Mouse (Mus musculus) forebrain, embryonic 13.5 days (tissue): ENCODE data around the gene Mpp5. TPM values are rescaled to one million over a fixed set of nuclear protein-coding genes. Genes with fewer than 3 reads are reported as not detected.

Source experiments
- ATAC-seq: fragments of 200-750 bp; cut with Nextera tagmentation; 2 replicates; pipeline ENCODE4 v1.8.0; 2017
- H3K27ac ChIP-seq: fragments of 300-500 bp; sonication (generic); 2 replicates; pipeline ENCODE4 v1.5.1; 2015; ENCODE audit warnings: inconsistent platforms, mild to moderate bottlenecking, moderate library complexity
- H3K27me3 ChIP-seq: fragments of 300-500 bp; sonication (generic); 2 replicates; pipeline ENCODE4 v1.6.1; 2015; ENCODE audit warnings: mild to moderate bottlenecking, inconsistent platforms
- H3K36me3 ChIP-seq: fragments of 300-500 bp; sonication (generic); 2 replicates; pipeline ENCODE4 v1.6.1; 2015; ENCODE audit warnings: mild to moderate bottlenecking, inconsistent platforms; ENCODE audit not compliant: poor library complexity, severe bottlenecking
- H3K4me1 ChIP-seq: fragments of 300-500 bp; sonication (generic); 2 replicates; pipeline ENCODE4 v1.6.1; 2015; ENCODE audit warnings: inconsistent platforms
- H3K4me2 ChIP-seq: fragments of 300-500 bp; sonication (generic); 2 replicates; pipeline ENCODE4 v1.6.1; 2015; ENCODE audit warnings: inconsistent platforms, mild to moderate bottlenecking, moderate library complexity
- H3K4me3 ChIP-seq: fragments of 300-500 bp; sonication (generic); 2 replicates; pipeline ENCODE4 v1.5.1; 2015; ENCODE audit warnings: mild to moderate bottlenecking, inconsistent platforms
- H3K9ac ChIP-seq: fragments of 300-500 bp; sonication (generic); 2 replicates; pipeline ENCODE4 v1.6.1; 2015; ENCODE audit warnings: mild to moderate bottlenecking, inconsistent platforms
- H3K9me3 ChIP-seq: fragments of 300-500 bp; sonication (generic); replicated peaks from 2 replicates; pipeline ENCODE4 v1.6.1; 2016; ENCODE audit warnings: inconsistent platforms
- WGBS: fragments of 180-500 bp; shearing (Covaris S2); methylation state at CpG from one replicate; pipeline ENCODE4 v1.1.7; 2015; 5-methylcytosine and 5-hydroxymethylcytosine counted together
- polyA plus RNA-seq: library from polyadenylated mRNA; unstranded; fragments of >200 nt; fragmentation: Nextera tagmentation; extraction: Ambion mirVana; gene quantifications from 2 replicates; pipeline ENCODE4 v1.2.1, GENCODE M21; 2015

Gene Mpp5
- polyA plus RNA-seq, 1 experiment from 2014 or later = 21.9 TPM

GRCm38 (mm10) chr12:78860921-78861495, 112.3 kb downstream of the Mpp5 start:
- Histone ChIP-seq H3K9me3 (no peaks in the 10 kb centered on the region), H3K4me3 (peak overlapping the region; percentile 91), H3K4me1 (peaks cover 33% of the 10 kb centered on the region), H3K27me3 (no peaks in the 10 kb centered on the region), H3K36me3 (peaks cover 6% of the 10 kb centered on the region), H3K27ac (peak overlapping the region; percentile 45), H3K4me2 (peak overlapping the region; percentile 95), H3K9ac (peak overlapping the region; percentile 93)
- under 1% methylated on average over 30 of the region's 30 CpGs for WGBS
- ATAC-seq = peak; percentile 6

DNA sequence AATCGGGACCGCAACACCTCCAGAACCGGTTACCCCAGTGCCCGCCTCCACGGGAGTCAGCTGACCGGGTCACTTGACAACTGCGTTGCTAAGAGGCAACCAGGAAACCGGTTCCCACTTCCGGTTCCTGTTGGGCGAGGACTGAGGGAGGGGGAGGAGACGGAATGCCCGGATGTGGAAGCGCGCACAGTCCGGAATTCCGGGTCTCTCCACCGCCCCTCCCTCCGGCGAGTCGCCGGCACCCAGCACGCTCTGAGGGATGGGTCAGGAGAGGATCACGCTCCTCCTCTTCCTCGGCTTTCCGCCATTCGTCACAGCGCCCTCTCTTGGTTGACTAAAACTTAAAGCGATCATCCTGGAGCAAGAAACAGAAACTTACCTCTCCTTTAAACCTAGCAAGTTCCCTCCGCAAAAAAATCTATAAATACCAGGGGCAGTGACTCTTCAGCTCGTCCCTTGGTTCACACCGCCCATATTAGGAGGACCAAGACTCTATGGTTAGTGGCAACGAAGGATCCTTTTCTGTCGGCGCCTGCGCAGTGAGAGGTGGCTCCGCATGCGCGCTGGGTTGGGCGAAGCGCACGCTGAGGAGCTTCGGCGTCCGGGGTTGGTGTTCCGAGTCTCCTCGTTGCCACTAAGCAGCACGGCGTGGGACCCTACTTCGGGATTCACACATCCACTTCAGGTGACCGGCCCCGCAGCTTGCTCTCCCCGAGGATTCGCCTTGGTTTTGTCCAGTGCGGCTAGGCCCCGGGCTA, 113.0 kb downstream of the Mpp5 start, which contains the start of the genes Atp6v1d and Eif2s1:
TSS of gene Atp6v1d (minus strand) at position 143 of the 758 bp plus-strand sequence.
TSS of gene Eif2s1 (plus strand) at position 324 of the 758 bp plus-strand sequence.
- peak within 1 kb of the TSS; percentile 95 for H3K4me2 ChIP-seq
- H3K9me3 ChIP-seq = no peaks in the 10 kb centered on the region
- peak within 1 kb of the TSS; percentile 93 for H3K9ac ChIP-seq
- H3K4me1 ChIP-seq = peaks cover 33% of the 10 kb centered on the region
- H3K4me3 ChIP-seq = peak within 1 kb of the TSS; percentile 91
- no peaks in the 10 kb centered on the region; the same call in 1 of the 2 replicates for H3K36me3 ChIP-seq
- no peaks in the 10 kb centered on the region for H3K27me3 ChIP-seq
- ATAC-seq = peak; percentile 100
- H3K27ac ChIP-seq = peak within 1 kb of the TSS; percentile 73
- under 1% methylated on average over 55 of the region's 55 CpGs for WGBS

GRCm38 (mm10) chr12:78862254-78862730, 113.6 kb downstream of the Mpp5 start:
- Histone ChIP-seq H3K36me3 (peaks cover 5% of the 10 kb centered on the region; the same call in 1 of the 2 replicates), H3K9me3 (no peaks in the 10 kb centered on the region), H3K27ac (peak overlapping the region; percentile 73), H3K9ac (peak overlapping the region; percentile 93), H3K4me1 (peaks cover 33% of the 10 kb centered on the region), H3K4me2 (peak overlapping the region; percentile 70), H3K4me3 (peak overlapping the region; percentile 91), H3K27me3 (no peaks in the 10 kb centered on the region)
- no peak for ATAC-seq
- WGBS = under 1% methylated on average over 22 of the region's 22 CpGs

DNA sequence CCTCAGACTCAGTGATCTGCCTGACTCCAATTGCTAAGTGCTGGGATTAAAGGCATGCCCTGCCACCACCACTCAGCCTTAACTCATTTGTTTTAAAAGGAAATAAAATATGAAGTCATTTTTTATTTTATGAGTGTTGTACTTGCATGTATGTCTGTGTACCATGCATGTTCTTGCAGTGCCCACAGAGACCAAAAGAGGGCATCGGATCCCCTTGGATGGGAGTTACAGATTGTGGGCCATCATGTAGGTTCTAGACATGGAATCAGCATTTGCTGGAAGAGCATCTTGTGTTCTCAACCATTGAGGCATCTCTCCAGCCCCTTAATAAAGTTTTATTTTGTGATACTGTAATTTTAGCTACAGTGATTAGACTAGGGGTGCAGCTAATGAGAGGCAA, 116.7 kb downstream of the Mpp5 start:
- no peak overlapping the region for H3K9ac ChIP-seq
- no peaks in the 10 kb centered on the region for H3K27me3 ChIP-seq
- WGBS = 96% methylated on average over 1 of the region's 1 CpGs
- peaks cover 22% of the 10 kb centered on the region for H3K36me3 ChIP-seq
- H3K4me1 ChIP-seq = peaks cover 22% of the 10 kb centered on the region
- no peak for ATAC-seq
- no peak overlapping the region for H3K4me3 ChIP-seq
- H3K4me2 ChIP-seq = no peak overlapping the region
- H3K9me3 ChIP-seq = no peaks in the 10 kb centered on the region
- no peak overlapping the region for H3K27ac ChIP-seq

DNA sequence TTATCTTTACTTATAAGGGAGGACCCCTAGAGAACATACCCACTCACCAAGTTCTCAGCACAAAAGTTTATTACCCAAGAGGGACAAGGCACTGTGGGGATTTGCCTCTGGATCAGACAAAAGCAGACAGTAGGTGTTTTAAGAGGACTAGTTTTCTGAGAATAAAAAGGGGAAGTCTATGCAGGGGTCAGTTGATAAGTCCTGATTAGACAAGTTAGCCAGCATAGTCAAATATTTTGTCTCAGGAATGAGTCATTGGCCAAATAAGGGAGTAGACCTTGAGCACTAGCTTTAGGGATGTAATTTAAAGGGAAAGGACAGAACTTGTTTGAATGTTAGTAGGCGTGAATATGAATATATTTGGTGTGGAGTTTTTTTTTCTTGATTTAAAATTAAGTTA, 119.4 kb downstream of the Mpp5 start:
- ATAC-seq = no peak
- Histone ChIP-seq H3K4me2 (no peak overlapping the region), H3K27ac (no peak overlapping the region), H3K9ac (no peak overlapping the region), H3K4me1 (peaks cover 10% of the 10 kb centered on the region), H3K36me3 (peaks cover 35% of the 10 kb centered on the region), H3K4me3 (no peak overlapping the region), H3K9me3 (no peaks in the 10 kb centered on the region), H3K27me3 (no peaks in the 10 kb centered on the region)
- WGBS = 96% methylated on average over 1 of the region's 1 CpGs

DNA sequence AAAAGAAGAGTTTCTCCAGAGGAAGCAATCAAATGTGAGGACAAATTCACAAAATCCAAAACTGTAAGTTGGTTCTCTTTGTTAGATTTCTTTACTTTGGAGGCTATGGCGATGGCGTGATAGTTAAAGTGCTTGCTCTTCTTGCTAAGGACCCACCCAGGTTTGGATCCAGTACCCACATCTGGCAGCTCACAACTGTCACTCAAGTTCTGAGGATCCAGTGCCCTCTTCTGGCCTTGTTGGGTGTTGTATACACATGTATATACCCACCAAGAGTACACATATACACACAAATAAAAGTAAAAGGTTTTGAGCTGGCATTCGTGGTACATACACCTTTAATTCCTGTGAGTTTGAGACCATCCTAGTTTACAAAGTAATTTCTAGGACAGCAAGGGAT, 125.9 kb downstream of the Mpp5 start:
- H3K9ac ChIP-seq = no peak overlapping the region
- ATAC-seq = no peak
- H3K4me3 ChIP-seq = no peak overlapping the region
- no peaks in the 10 kb centered on the region for H3K4me1 ChIP-seq
- peaks cover 58% of the 10 kb centered on the region for H3K36me3 ChIP-seq
- 95% methylated on average over 3 of the region's 3 CpGs for WGBS
- no peaks in the 10 kb centered on the region for H3K27me3 ChIP-seq
- H3K27ac ChIP-seq = no peak overlapping the region
- no peaks in the 10 kb centered on the region for H3K9me3 ChIP-seq
- H3K4me2 ChIP-seq = no peak overlapping the region

DNA sequence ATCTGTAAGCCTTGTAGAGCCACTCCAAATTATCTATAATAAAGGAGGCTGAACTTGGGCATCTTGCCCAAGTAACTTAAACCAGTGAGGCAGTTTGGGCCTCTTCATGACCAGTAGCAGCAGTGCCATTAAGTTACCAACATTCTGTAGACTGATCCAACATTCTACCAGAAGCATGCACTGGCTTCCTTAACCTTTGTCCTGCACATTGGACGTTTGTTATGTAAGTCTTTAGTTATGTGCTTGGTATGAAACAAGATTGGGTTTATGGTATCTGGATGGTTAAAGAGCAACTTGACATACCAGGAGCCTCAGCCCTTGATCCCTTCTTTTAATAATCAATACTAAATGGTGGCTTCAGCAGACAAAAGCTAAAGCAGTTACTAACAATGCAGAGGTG, 141.4 kb downstream of the Mpp5 start:
- Histone ChIP-seq H3K4me1 (no peaks in the 10 kb centered on the region), H3K4me2 (no peak overlapping the region), H3K4me3 (no peak overlapping the region), H3K27ac (no peak overlapping the region), H3K9me3 (no peaks in the 10 kb centered on the region), H3K27me3 (no peaks in the 10 kb centered on the region), H3K36me3 (peaks cover 25% of the 10 kb centered on the region), H3K9ac (no peak overlapping the region)
- 69% methylated on average over 1 of the region's 1 CpGs for WGBS
- no peak for ATAC-seq

Other genes starting within 250 kb of the Mpp5 start
- 0.39 and 0.50 TPM in 2 replicates for gene Fam71d, start 57.4 kb upstream of the Mpp5 start, polyA plus RNA-seq
- gene Atp6v1d, start 112.7 kb downstream of the Mpp5 start, polyA plus RNA-seq = 107 and 111 TPM in 2 replicates
- 188 and 203 TPM in 2 replicates for gene Eif2s1, start 112.9 kb downstream of the Mpp5 start, polyA plus RNA-seq
- gene Plek2, start 158.1 kb downstream of the Mpp5 start, polyA plus RNA-seq = 0.97 and 0.98 TPM in 2 replicates